Mouse (Mus musculus) myocyte (in vitro differentiated cells): ENCODE results near the gene H2-DMb1. TPM values are rescaled to one million over a fixed set of nuclear protein-coding genes. Genes with fewer than 3 reads are reported as not detected.

Experiments used
- H3K27me3 ChIP-seq: one replicate; pipeline ENCODE4 v1.6.1; 2011; ENCODE audit not compliant: control insufficient read depth, insufficient read depth, insufficient read length
- H3K36me3 ChIP-seq: one replicate; pipeline ENCODE4 v1.6.1; 2011; ENCODE audit not compliant: control insufficient read depth, insufficient read depth
- H3K4me2 ChIP-seq: one replicate; pipeline ENCODE4 v1.6.1; 2011; ENCODE audit warnings: low read depth, control low read depth
- H3K4me3 ChIP-seq: one replicate; pipeline ENCODE4 v1.5.1; 2011; ENCODE audit warnings: mild to moderate bottlenecking, control low read depth, moderate library complexity
- H3K79me2 ChIP-seq: one replicate; pipeline ENCODE4 v1.6.1; 2011; ENCODE audit not compliant: control insufficient read depth, insufficient read depth
- H3ac ChIP-seq: one replicate; pipeline ENCODE4 v1.6.1; 2011; ENCODE audit not compliant: control insufficient read depth, insufficient read length
- CEBPB ChIP-seq: IDR thresholded peaks from 2 replicates; pipeline ENCODE4 v1.6.1; 2011; ENCODE audit warnings: mild to moderate bottlenecking, moderate library complexity; ENCODE audit not compliant: poor library complexity, insufficient read depth, severe bottlenecking
- E2F4 ChIP-seq: IDR thresholded peaks from one replicate; pipeline ENCODE4 v1.6.1; 2011; ENCODE audit warnings: mild to moderate bottlenecking, control low read depth, moderate library complexity; ENCODE audit not compliant: insufficient read depth
- MAX ChIP-seq: IDR thresholded peaks from one replicate; pipeline ENCODE4 v1.6.1; 2011; ENCODE audit warnings: low read depth, mild to moderate bottlenecking, control low read depth
- MYOD1 ChIP-seq, 3 experiments: IDR thresholded peaks; one replicate each; pipeline ENCODE4 v1.6.1; 2011; ENCODE audit warnings: control low read depth in 2 of 3, low read depth in 2 of 3, mild to moderate bottlenecking in 2 of 3, moderate library complexity in 1 of 3; ENCODE audit not compliant: insufficient read length in 2 of 3, control insufficient read depth in 1 of 3
- MYOG ChIP-seq, 3 experiments: IDR thresholded peaks; one replicate each; pipeline ENCODE4 v1.6.1; 2011; ENCODE audit warnings: control low read depth in 2 of 3, low read depth in 2 of 3, mild to moderate bottlenecking in 2 of 3; ENCODE audit not compliant: insufficient read length in 2 of 3, control insufficient read depth in 1 of 3, insufficient read depth in 1 of 3
- POLR2A ChIP-seq: IDR thresholded peaks from one replicate; pipeline ENCODE4 v1.6.1; 2011; ENCODE audit warnings: low read depth, mild to moderate bottlenecking, control low read depth, moderate library complexity; ENCODE audit not compliant: insufficient read length
- POLR2AphosphoS2 ChIP-seq: IDR thresholded peaks from one replicate; pipeline ENCODE4 v1.6.1; 2011; ENCODE audit warnings: low read depth, control low read depth; ENCODE audit not compliant: insufficient read length
- REST ChIP-seq: IDR thresholded peaks from one replicate; pipeline ENCODE4 v1.6.1; 2011; ENCODE audit warnings: mild to moderate bottlenecking, control low read depth, moderate library complexity; ENCODE audit not compliant: insufficient read depth, insufficient read length
- SRF ChIP-seq: IDR thresholded peaks from one replicate; pipeline ENCODE4 v1.6.1; 2011; ENCODE audit warnings: low read depth; ENCODE audit not compliant: control insufficient read depth, insufficient read length
- TCF12 ChIP-seq: IDR thresholded peaks from one replicate; pipeline ENCODE4 v1.6.1; 2011; ENCODE audit warnings: mild to moderate bottlenecking, control low read depth; ENCODE audit not compliant: poor library complexity, insufficient read depth, severe bottlenecking
- TCF3 ChIP-seq: IDR thresholded peaks from one replicate; pipeline ENCODE4 v1.6.1; 2011; ENCODE audit warnings: low read depth, control low read depth; ENCODE audit not compliant: insufficient read length
- USF1 ChIP-seq: IDR thresholded peaks from one replicate; pipeline ENCODE4 v1.6.1; 2011; ENCODE audit warnings: low read depth, mild to moderate bottlenecking, control low read depth, moderate library complexity
- polyA plus RNA-seq: library from polyadenylated mRNA; unstranded; fragments of >200 nt; fragmentation: generic; extraction: Trizol; gene quantifications from one replicate; pipeline ENCODE4 v1.2.1, GENCODE M21; 2012; ENCODE audit warnings: missing spikeins

Gene H2-DMb1
- polyA plus RNA-seq, 1 experiment, result not detected

DNA sequence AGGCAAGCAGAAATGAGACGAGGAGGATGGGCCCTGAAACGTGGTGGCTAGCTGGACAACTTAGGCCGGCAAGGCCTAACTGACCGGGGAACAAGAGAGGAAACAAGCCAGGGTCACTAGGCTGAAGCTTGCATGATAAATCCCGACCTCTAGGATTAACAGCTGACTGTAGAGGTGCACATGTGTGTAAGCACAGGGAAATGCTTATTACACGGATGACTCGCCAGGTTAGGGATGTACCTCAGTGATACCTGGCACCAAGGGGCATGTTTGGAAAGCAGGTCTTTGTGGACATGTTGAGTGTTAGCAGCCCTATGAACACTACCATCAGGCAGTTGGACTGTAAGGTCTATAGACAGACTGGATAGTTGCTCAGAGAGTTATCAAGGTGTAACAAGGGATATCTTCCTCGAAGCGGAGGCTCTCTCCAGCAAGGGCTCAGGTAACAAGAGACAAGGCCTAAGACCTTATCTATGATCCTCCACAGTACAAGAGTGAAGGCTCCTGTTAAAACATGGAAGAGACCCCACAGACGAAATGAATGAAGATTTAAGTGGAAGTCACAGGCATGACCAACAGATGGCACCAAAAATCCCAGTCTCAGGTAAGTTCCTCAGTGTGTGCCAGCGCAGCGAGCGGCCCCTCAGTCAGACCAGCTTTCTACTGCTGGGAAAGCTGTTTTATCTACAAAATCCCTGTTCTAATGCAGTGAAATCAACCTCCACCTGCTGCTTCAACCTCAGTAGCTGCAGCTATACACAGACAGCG lies 43.6 kb upstream of the H2-DMb1 start:
- TF ChIP-seq POLR2AphosphoS2 (peak; percentile 65), MYOD1 (IDR thresholded peaks at IDR 0.05; ENCODE audit: control insufficient read depth in 1 of 3, insufficient read length in 2 of 3, low read depth in 2 of 3) (no peak)
- Histone ChIP-seq H3K27me3 (no peaks in the 10 kb centered on the region), H3K4me2 (no peak overlapping the region), H3ac (no peak overlapping the region), H3K4me3 (no peak overlapping the region), H3K79me2 (peaks cover 1% of the 10 kb centered on the region), H3K36me3 (peaks cover 31% of the 10 kb centered on the region)

DNA sequence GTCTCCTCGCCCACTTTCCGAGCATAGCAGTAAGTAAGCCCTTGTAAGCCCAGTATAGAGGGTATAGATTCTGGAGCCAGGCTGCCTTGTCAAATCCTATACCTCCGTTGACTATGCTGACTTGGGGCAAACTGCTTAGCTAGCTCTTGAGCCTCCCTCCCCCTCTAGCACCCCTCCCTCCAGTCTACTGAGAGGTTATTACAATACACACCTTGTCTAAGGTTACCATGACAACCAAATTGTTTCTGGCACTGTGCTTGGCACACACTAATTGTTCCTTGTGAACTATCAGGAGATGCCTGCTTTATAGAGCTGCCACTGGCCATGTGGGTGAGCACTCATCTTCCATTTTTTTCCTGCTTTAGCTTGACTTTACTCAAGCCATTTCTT lies 43.1 kb upstream of the H2-DMb1 start:
- Histone ChIP-seq H3K36me3 (peaks cover 37% of the 10 kb centered on the region), H3K27me3 (no peaks in the 10 kb centered on the region), H3K4me3 (no peak overlapping the region), H3K4me2 (no peak overlapping the region), H3K79me2 (peaks cover 7% of the 10 kb centered on the region), H3ac (no peak overlapping the region)
- peak; percentile 19 for TF ChIP-seq POLR2AphosphoS2
- TF ChIP-seq POLR2A, result no peak
- no peak for TF ChIP-seq CEBPB
- TF ChIP-seq REST, result no peak
- TF ChIP-seq MYOD1 (IDR thresholded peaks at IDR 0.05; ENCODE audit: control insufficient read depth in 1 of 3, insufficient read length in 2 of 3, low read depth in 2 of 3), result no peak
- TF ChIP-seq MAX, result no peak

DNA sequence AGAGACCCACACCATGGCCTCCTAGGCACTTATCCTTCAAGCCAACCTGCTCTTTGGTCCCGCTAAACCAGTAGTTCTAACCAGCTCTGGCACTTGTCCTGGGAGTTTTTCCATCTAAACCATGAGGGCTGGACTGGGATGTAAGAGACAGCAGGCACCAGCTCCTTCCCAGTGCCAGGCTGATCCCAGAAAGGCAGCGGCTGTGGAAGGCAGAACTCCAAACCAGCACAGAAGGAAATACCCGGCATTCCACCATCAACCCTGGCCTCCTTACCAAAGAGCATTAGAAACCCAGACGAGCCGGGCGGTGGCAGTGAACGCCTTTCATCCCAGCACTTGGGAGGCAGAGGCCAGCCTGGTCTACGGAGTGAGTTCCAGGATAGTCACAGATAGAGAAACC lies 42.6 kb upstream of the H2-DMb1 start:
- Histone ChIP-seq H3ac (no peak overlapping the region), H3K36me3 (peaks cover 42% of the 10 kb centered on the region), H3K4me2 (no peak overlapping the region), H3K27me3 (no peaks in the 10 kb centered on the region), H3K4me3 (no peak overlapping the region), H3K79me2 (peaks cover 12% of the 10 kb centered on the region)
- no peak for TF ChIP-seq E2F4
- no peak for TF ChIP-seq POLR2A
- no peak for TF ChIP-seq SRF
- no peak for TF ChIP-seq POLR2AphosphoS2
- TF ChIP-seq CEBPB, result no peak
- TF ChIP-seq TCF12, result no peak
- TF ChIP-seq USF1, result no peak
- no peak for TF ChIP-seq TCF3
- no peak for TF ChIP-seq MYOG (IDR thresholded peaks at IDR 0.05; ENCODE audit: control insufficient read depth in 1 of 3, insufficient read depth in 1 of 3, insufficient read length in 2 of 3, low read depth in 2 of 3)
- no peak for TF ChIP-seq MYOD1 (IDR thresholded peaks at IDR 0.05; ENCODE audit: control insufficient read depth in 1 of 3, insufficient read length in 2 of 3, low read depth in 2 of 3)
- no peak for TF ChIP-seq MAX
- TF ChIP-seq REST, result no peak

DNA sequence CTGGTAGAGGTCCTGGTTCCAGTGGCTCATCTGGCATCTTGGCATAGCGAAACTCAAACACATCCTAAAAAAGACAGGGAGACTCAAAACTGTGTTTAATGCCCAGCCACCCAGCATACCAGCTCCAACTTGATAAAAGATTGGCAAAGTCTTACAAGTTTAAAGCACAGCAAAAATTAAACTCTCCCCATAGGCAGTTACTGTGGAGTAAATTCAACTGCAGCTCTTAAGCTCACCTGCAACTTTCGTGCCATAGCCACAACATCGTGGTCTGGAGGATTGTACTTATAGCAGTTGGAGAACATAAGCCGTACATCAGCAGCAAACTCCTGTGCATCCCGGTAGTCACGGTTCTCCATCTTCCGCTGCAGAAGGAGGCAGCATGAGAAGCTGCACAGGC lies 38.8 kb upstream of the H2-DMb1 start:
- TF ChIP-seq TCF12 (no peak), REST (no peak), POLR2A (peak; percentile 22)
- peaks cover 47% of the 10 kb centered on the region for H3K79me2 ChIP-seq
- H3K4me3 ChIP-seq, result no peak overlapping the region
- no peaks in the 10 kb centered on the region for H3K27me3 ChIP-seq
- no peak overlapping the region for H3ac ChIP-seq
- no peak overlapping the region for H3K4me2 ChIP-seq
- H3K36me3 ChIP-seq, result peaks cover 69% of the 10 kb centered on the region

DNA sequence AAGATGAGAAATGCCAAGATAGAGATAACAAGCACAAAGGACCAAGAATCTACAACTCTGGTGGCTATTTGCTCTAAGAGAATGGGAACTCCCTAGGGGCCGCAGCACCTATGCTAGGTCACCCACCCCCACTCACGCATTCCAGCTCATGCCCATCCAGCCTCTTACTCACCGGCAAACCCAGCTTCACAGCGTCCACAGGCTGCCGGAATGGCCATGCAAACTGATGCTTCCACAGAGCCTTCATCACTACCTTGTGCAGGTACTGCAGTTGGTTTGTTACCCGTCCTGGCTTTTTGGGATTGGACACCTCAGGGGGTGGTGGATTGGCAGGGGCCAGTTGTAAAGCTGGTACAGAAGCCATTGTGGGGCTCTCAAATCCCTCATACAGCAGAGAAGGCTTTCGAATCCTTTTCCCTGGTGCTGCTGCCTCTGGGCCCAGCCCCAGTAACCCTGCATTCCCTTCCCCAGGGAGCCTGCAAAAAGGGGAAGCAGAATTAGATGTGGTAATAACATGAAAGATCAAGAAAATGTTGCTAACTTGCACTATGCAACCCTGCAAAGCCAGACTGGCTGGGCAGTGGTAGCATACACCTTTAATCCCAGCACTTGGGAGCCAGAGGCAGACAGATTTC lies 36.0 kb upstream of the H2-DMb1 start:
- H3K79me2 ChIP-seq, result peaks cover 52% of the 10 kb centered on the region
- H3K4me2 ChIP-seq, result peak overlapping the region; percentile 96
- H3K27me3 ChIP-seq, result no peaks in the 10 kb centered on the region
- TF ChIP-seq POLR2A (peak; percentile 14), MYOG (IDR thresholded peaks at IDR 0.05; ENCODE audit: control insufficient read depth in 1 of 3, insufficient read depth in 1 of 3, insufficient read length in 2 of 3, low read depth in 2 of 3) (no peak), POLR2AphosphoS2 (peak; percentile 68)
- peak overlapping the region; percentile 99 for H3K4me3 ChIP-seq
- H3ac ChIP-seq, result no peak overlapping the region
- H3K36me3 ChIP-seq, result peaks cover 60% of the 10 kb centered on the region
